Mouse (Mus musculus) kidney, postnatal 0 days (tissue): ENCODE results near the gene Gm27029. TPM values are rescaled to one million over a fixed set of nuclear protein-coding genes. Genes with fewer than 3 reads are reported as not detected.
A peak's percentile ranks its signal among the peaks of the same experiment; 100 is the strongest.

Experiments used
- ATAC-seq: fragments of 200-750 bp; cut with Nextera tagmentation; replicated peaks from 2 replicates; pipeline ENCODE4 v1.8.0; 2017; ENCODE audit warnings: low read depth, moderate number of reproducible peaks, moderate TSS enrichment, moderate library complexity; ENCODE audit not compliant: low FRiP score
- DNase-seq: peaks from one replicate; pipeline ENCODE4 v3.0.0-alpha.2; 2016; ENCODE audit warnings: low spot score
- H3K27ac ChIP-seq: fragments of 300-500 bp; sonication (generic); 2 replicates; pipeline ENCODE4 v1.5.1; 2014; ENCODE audit warnings: mild to moderate bottlenecking
- H3K27me3 ChIP-seq: fragments of 300-500 bp; sonication (generic); 2 replicates; pipeline ENCODE4 v1.6.1; 2014; ENCODE audit warnings: low read length, mixed read lengths; ENCODE audit not compliant: insufficient read depth
- H3K36me3 ChIP-seq: fragments of 300-500 bp; sonication (generic); 2 replicates; pipeline ENCODE4 v1.6.1; 2014; ENCODE audit warnings: low read length, mixed read lengths; ENCODE audit not compliant: insufficient read depth
- H3K4me1 ChIP-seq: fragments of 300-500 bp; sonication (generic); replicated peaks from 2 replicates; pipeline ENCODE4 v1.6.1; 2014; ENCODE audit warnings: antibody characterized with exemption, low read length, mixed read lengths; ENCODE audit not compliant: insufficient read depth
- H3K4me2 ChIP-seq: fragments of 300-500 bp; sonication (generic); 2 replicates; pipeline ENCODE4 v1.6.1; 2014; ENCODE audit warnings: mild to moderate bottlenecking, low read length, moderate library complexity, mixed read lengths
- H3K4me3 ChIP-seq: fragments of 300-500 bp; sonication (generic); replicated peaks from 2 replicates; pipeline ENCODE4 v1.5.1; 2014; ENCODE audit warnings: low read depth, low read length
- H3K9ac ChIP-seq: fragments of 300-500 bp; sonication (generic); 2 replicates; pipeline ENCODE4 v1.6.1; 2014; ENCODE audit warnings: low read depth, low read length
- H3K9me3 ChIP-seq: fragments of 300-500 bp; sonication (generic); replicated peaks from 2 replicates; pipeline ENCODE4 v1.6.1; 2016; ENCODE audit warnings: low read length, inconsistent platforms, mixed read lengths
- CTCF ChIP-seq: IDR thresholded peaks from 2 replicates; pipeline ENCODE4 v1.5.1; 2016; ENCODE audit warnings: antibody characterized with exemption, low read depth, mild to moderate bottlenecking, moderate library complexity
- WGBS: fragments of 180-500 bp; shearing (Covaris S2); extraction: QIAGEN DNeasy Blood & Tissue Kit; methylation state at CpG from one replicate; pipeline ENCODE4 v1.1.7; 2014; 5-methylcytosine and 5-hydroxymethylcytosine counted together
- polyA plus RNA-seq: library from polyadenylated mRNA; unstranded; fragments of >200 nt; fragmentation: Nextera tagmentation; extraction: Ambion mirVana; gene quantifications from 2 replicates; pipeline ENCODE4 v1.2.1, GENCODE M21; 2015

Gm27029 gene
- polyA plus RNA-seq, 1 experiment from 2014 or later: 4.0 TPM

DNA sequence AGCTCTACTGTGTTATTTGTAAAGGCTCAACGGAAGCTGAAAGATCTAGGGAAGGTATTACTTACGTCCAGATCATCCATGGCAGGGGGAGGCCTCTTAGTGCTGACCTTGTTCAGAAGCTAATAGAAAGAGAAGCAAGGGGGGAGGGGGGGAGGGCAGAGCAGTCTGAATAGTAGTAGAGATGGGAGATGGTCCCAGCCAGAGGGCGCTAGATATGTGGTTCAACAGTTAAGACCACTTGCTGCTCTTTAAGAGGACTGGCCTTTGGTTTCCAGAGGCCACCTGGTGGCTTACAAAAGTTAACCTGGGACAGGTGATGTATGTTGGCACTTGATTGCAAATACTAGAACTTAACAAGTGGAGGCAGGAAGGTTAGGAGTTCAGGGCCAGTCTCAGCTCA, 5.0 kb downstream of the Gm27029 start:
- Histone ChIP-seq H3K4me3 (no peak overlapping the region), H3K9me3 (no peaks in the 10 kb centered on the region), H3K4me2 (no peak overlapping the region), H3K27ac (no peak overlapping the region), H3K9ac (no peak overlapping the region), H3K27me3 (no peaks in the 10 kb centered on the region), H3K36me3 (no peaks in the 10 kb centered on the region), H3K4me1 (peaks cover 8% of the 10 kb centered on the region; the same call in 1 of the 2 replicates)
- ATAC-seq (no peak), DNase-seq (peak; percentile 51)
- WGBS: 38% methylated on average over 3 of the region's 3 CpGs
- TF ChIP-seq CTCF: peak; percentile 56; the same call in 1 of the 2 replicates

DNA sequence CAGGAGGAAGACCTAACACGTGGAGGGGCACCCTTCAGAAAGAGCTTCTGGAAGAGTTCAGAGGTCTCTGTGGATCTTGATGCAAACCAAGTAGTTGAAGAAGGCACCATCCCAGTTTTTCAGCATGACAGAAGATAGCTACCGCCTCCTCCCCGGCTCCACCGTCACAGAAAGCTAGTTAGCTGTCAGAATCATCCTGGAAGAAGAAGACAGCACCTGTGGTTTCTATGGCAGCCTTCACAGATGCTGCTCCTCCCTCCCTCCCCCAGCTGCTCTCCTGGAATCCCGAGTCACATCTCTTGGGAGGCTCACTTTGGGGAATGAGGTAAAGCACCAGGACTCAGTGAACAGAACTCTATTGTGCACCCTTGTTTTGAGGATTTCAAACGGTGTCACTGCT, 5.6 kb downstream of the Gm27029 start:
- Histone ChIP-seq H3K4me2 (no peak overlapping the region), H3K9me3 (no peaks in the 10 kb centered on the region), H3K27me3 (no peaks in the 10 kb centered on the region), H3K4me1 (peaks cover 7% of the 10 kb centered on the region; the same call in 1 of the 2 replicates), H3K4me3 (no peak overlapping the region), H3K27ac (no peak overlapping the region), H3K36me3 (no peaks in the 10 kb centered on the region), H3K9ac (no peak overlapping the region)
- WGBS: 59% methylated on average over 6 of the region's 6 CpGs
- TF ChIP-seq CTCF: no peak
- ATAC-seq: no peak
- DNase-seq: no peak

DNA sequence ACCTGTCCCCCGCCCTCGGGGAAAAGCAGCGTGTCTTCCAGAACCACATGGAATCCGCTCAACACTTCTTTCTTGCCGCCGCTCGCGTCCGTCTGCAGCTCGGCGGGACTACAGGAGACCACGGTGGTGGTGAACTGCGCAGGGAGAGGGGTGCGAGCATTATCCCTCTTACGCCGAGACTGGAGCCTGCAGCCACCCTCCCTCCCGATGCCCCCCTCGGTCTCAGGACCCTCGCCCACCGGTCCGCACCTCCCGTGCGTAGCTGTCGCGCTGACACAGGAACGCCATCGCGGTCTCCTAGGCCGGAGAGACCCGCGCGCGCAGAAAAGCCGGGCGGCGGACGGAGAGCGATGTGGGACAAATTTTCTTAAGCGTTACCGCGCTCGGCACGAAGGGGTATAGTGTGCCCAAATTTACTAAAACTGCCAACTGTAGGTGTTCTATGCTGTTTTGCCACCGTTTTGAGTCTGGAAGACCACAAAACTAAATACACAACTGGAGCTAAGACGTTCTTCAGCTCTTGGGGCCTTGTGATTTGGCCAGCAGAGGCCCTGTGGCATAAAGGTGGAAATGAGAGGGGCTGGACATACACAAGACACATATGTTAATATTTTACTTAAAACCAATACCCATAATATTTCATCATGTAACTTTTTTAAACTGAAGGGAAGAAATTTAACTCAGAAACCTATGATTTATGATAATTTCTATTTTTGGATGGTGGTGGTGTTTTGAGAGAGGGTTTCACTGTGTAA, 7.3 kb downstream of the Gm27029 start, which contains the start of gene Aarsd1:
Gene Aarsd1, minus strand, starts transcription at position 515 of the 755 bp plus-strand sequence.
- H3K9me3 ChIP-seq: no peaks in the 10 kb centered on the region
- peak within 1 kb of the TSS; percentile 87 for H3K4me3 ChIP-seq
- H3K9ac ChIP-seq: peak within 1 kb of the TSS; percentile 88
- peak; percentile 56 for ATAC-seq
- TF ChIP-seq CTCF: no peak
- peak within 1 kb of the TSS; percentile 83 for H3K27ac ChIP-seq
- DNase-seq: peak; percentile 81
- no peaks in the 10 kb centered on the region for H3K27me3 ChIP-seq
- WGBS: under 1% methylated on average over 45 of the region's 45 CpGs
- peak within 1 kb of the TSS; percentile 83 for H3K4me2 ChIP-seq
- no peaks in the 10 kb centered on the region for H3K4me1 ChIP-seq
- H3K36me3 ChIP-seq: peaks cover 10% of the 10 kb centered on the region; the same call in 1 of the 2 replicates

DNA sequence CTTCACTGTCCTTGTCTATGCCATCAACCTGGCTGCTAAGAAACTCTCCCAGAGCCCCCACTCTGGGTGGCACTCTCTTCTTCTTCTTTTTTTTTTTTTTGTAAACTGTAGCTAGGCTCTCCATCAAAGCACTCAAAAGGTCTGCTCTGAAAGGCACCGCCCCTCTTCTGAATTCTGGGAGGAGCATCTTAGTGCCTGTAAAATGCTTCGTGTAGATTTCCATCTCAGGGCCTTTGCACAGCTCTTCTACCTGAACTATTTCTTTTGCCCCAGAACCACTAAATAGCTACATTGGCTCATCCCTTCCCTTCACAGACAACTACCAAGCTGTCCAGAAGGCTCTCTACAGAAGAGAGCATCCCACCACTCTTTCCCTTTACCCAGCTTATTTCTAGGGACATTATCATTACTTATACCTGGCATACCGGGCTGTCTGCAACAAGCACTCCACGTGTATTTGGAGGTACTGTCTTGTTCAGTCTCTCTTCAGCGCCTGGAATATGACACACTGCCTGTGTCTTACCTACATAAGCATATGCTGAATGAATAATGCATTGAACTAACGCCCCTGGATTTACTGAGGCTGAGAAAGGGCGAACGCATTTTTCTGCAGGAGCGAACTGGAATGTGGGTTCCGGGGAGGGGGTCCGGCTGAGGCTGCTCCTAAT, 8.0 kb downstream of the Gm27029 start:
- no peaks in the 10 kb centered on the region for H3K9me3 ChIP-seq
- ATAC-seq: peak; percentile 5; the same call in 1 of the 2 replicates
- peaks cover 16% of the 10 kb centered on the region; the same call in 1 of the 2 replicates for H3K36me3 ChIP-seq
- peak overlapping the region; percentile 87 for H3K4me3 ChIP-seq
- peak overlapping the region; percentile 88 for H3K9ac ChIP-seq
- H3K27me3 ChIP-seq: no peaks in the 10 kb centered on the region
- peak overlapping the region; percentile 83 for H3K27ac ChIP-seq
- peak; percentile 7 for DNase-seq
- H3K4me1 ChIP-seq: no peaks in the 10 kb centered on the region
- no peak for TF ChIP-seq CTCF
- H3K4me2 ChIP-seq: peak overlapping the region; percentile 83
- WGBS: 2% methylated on average over 11 of the region's 11 CpGs

DNA sequence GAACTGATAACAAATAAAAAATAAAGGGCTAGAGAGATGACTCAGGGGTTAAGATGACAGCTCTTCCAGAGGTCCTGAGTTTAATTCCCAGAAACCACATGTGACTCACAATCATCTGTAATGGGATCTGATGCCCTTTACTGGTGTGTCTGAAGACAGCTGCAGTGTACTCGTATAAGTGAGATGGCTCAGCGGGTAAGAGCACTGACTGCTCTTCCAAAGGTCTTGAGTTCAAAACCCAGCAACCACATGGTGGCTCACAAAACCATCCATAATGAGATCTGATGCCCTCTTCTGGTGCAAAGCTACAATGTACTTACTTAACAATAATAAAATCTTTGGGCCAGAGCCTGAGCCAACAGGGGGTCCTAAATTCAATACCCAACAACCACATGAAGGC, 9.3 kb downstream of the Gm27029 start:
- peaks cover 28% of the 10 kb centered on the region for H3K36me3 ChIP-seq
- DNase-seq: peak; percentile 22
- no peak overlapping the region for H3K4me2 ChIP-seq
- H3K27me3 ChIP-seq: no peaks in the 10 kb centered on the region
- no peaks in the 10 kb centered on the region for H3K9me3 ChIP-seq
- WGBS: 79% methylated on average over 2 of the region's 2 CpGs
- H3K4me3 ChIP-seq: no peak overlapping the region
- no peak overlapping the region for H3K27ac ChIP-seq
- no peaks in the 10 kb centered on the region for H3K4me1 ChIP-seq
- ATAC-seq: no peak
- no peak overlapping the region for H3K9ac ChIP-seq
- TF ChIP-seq CTCF: peak; percentile 34

DNA sequence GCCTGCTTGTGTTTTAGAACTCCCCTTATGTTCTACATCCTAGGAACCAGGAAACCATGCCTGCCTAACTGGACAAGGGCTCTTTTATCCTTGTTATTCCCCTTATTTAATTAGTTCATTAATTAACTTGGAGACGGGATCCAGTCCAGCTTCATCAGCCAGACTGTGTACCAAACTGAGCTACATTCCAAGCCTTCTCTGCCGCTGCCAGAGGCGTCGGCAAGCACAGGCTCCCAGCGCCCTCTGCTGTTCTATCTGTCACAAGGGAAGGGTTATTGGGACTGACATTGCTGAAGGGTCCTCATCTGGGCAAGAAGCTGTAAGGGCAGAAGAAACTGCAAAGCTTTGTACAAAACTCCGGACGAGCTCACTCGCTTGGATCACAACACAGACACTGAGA, 29.5 kb downstream of the Gm27029 start:
- Histone ChIP-seq H3K27me3 (no peaks in the 10 kb centered on the region), H3K9me3 (no peaks in the 10 kb centered on the region), H3K36me3 (no peaks in the 10 kb centered on the region), H3K4me2 (no peak overlapping the region), H3K4me1 (no peaks in the 10 kb centered on the region), H3K27ac (no peak overlapping the region), H3K9ac (no peak overlapping the region), H3K4me3 (no peak overlapping the region)
- ATAC-seq (peak; percentile 49; the same call in 1 of the 2 replicates), DNase-seq (peak; percentile 96)
- peak; percentile 99 for TF ChIP-seq CTCF
- WGBS: 0% methylated on average over 8 of the region's 8 CpGs
